Mouse (Mus musculus) limb, embryonic 12.5 days (tissue): Measurements from ENCODE around the gene Sarnp. TPM values are rescaled to one million over a fixed set of nuclear protein-coding genes. Genes with fewer than 3 reads are reported as not detected.

Experiments used
- polyA plus RNA-seq: library from polyadenylated mRNA; unstranded; fragments of >200 nt; fragmentation: Nextera tagmentation; extraction: Ambion mirVana; gene quantifications from 2 replicates; pipeline ENCODE4 v1.2.1, GENCODE M21; 2016

Gene Sarnp
- polyA plus RNA-seq, 1 experiment from 2014 or later: 241 TPM

Other genes starting within 250 kb of the Sarnp start
- 15.4 and 16.6 TPM in 2 replicates for gene Erbb3, start 227.7 kb upstream of the Sarnp start, polyA plus RNA-seq
- 753 and 757 TPM in 2 replicates for gene Rps26, start 190.6 kb upstream of the Sarnp start, polyA plus RNA-seq
- 3.4 and 4.0 TPM in 2 replicates for gene Ikzf4, start 171.3 kb upstream of the Sarnp start, polyA plus RNA-seq
- 14.7 and 16.7 TPM in 2 replicates for gene Suox, start 143.3 kb upstream of the Sarnp start, polyA plus RNA-seq
- 72.7 and 78.2 TPM in 2 replicates for gene Rab5b, start 121.1 kb upstream of the Sarnp start, polyA plus RNA-seq
- gene Pmel, start 113.1 kb upstream of the Sarnp start, polyA plus RNA-seq: 0.71 and 1.2 TPM in 2 replicates
- 147 and 161 TPM in 2 replicates for gene Cdk2, start 112.3 kb upstream of the Sarnp start, polyA plus RNA-seq
- gene Dgka, start 72.5 kb upstream of the Sarnp start, polyA plus RNA-seq: 8.4 and 8.9 TPM in 2 replicates
- 54.2 and 55.2 TPM in 2 replicates for gene Pym1, start 69.4 kb upstream of the Sarnp start, polyA plus RNA-seq
- gene Mmp19, start 26.4 kb upstream of the Sarnp start, polyA plus RNA-seq: 0.36 and 0.50 TPM in 2 replicates
- gene Dnajc14, start 13.3 kb upstream of the Sarnp start, polyA plus RNA-seq: 56.4 and 58.0 TPM in 2 replicates
- 22.6 and 23.4 TPM in 2 replicates for gene Tmem198b, start 13.0 kb upstream of the Sarnp start, polyA plus RNA-seq
- gene Ormdl2, start 4.3 kb downstream of the Sarnp start, polyA plus RNA-seq: 27.9 and 31.6 TPM in 2 replicates
- 15.2 and 20.7 TPM in 2 replicates for gene Gdf11, start 74.4 kb downstream of the Sarnp start, polyA plus RNA-seq
- gene Cd63, start 83.7 kb downstream of the Sarnp start, polyA plus RNA-seq: 522 and 547 TPM in 2 replicates
- 9.3 and 11.4 TPM in 2 replicates for gene Rdh5, start 105.6 kb downstream of the Sarnp start, polyA plus RNA-seq
- gene Bloc1s1, start 106.7 kb downstream of the Sarnp start, polyA plus RNA-seq: 197 and 202 TPM in 2 replicates
- gene Itga7, start 116.5 kb downstream of the Sarnp start, polyA plus RNA-seq: 1.3 and 1.7 TPM in 2 replicates
- not detected in 2 replicates for gene Mettl7b, start 143.7 kb downstream of the Sarnp start, polyA plus RNA-seq
- gene Olfr9, start 172.1 kb downstream of the Sarnp start, polyA plus RNA-seq: not detected in 2 replicates
- gene Olfr763, start 193.5 kb downstream of the Sarnp start, polyA plus RNA-seq: not detected in 2 replicates
- not detected in 2 replicates for gene Olfr764-ps1, start 222.6 kb downstream of the Sarnp start, polyA plus RNA-seq
- gene Olfr765, start 232.7 kb downstream of the Sarnp start, polyA plus RNA-seq: not detected in 2 replicates